Mouse (Mus musculus): Measurements from ENCODE around the gene Zfp711. TPM values are rescaled to one million over a fixed set of nuclear protein-coding genes. Genes with fewer than 3 reads are reported as not detected.

Zfp711 gene
- total RNA-seq (2012; rRNA removed) (not detected in 2 replicates), polyA plus RNA-seq (2012; ENCODE audit: insufficient read depth in 1 of 2, insufficient read length in 2 of 2, low read depth in 1 of 2, low replicate concordance in 2 of 2, missing spikeins in 1 of 2) (not detected)

GRCm38 (mm10) chrX:112600511-112601305 is at the start of gene Zfp711:
TSS of gene Zfp711 (plus strand) at chrX:112600526.
- H3K79me2 ChIP-seq (ENCODE audit: control insufficient read depth, insufficient read depth, low read length, poor library complexity), result no peaks in the 10 kb centered on the region
- no peaks in the 10 kb centered on the region for H3K9me3 ChIP-seq (replicated peaks; ENCODE audit: insufficient read depth, low read length)
- no peak within 1 kb of the TSS for H3K9ac ChIP-seq (ENCODE audit: control insufficient read depth, low read depth, low read length, poor library complexity, severe bottlenecking)
- no peak for DNase-seq (ENCODE audit: low read depth, low spot score)
- no peaks in the 10 kb centered on the region for H3K4me1 ChIP-seq (ENCODE audit: control insufficient read depth in 1 of 2, insufficient read depth in 2 of 2, low read length in 2 of 2)
- H3K27me3 ChIP-seq (ENCODE audit: control insufficient read depth in 1 of 2, insufficient read depth in 2 of 2, low read length in 2 of 2), result no peaks in the 10 kb centered on the region
- H3K36me3 ChIP-seq (ENCODE audit: control insufficient read depth in 1 of 2, insufficient read depth in 2 of 2, low read length in 2 of 2), result no peaks in the 10 kb centered on the region
- no peak within 1 kb of the TSS for H3K27ac ChIP-seq (ENCODE audit: control insufficient read depth, low read depth, low read length)
- H3K4me3 ChIP-seq (ENCODE audit: control insufficient read depth in 1 of 2, insufficient read depth in 1 of 2, low read depth in 2 of 2, low read length in 2 of 2), result no peak within 1 kb of the TSS
- TF ChIP-seq MEF2A (IDR thresholded peaks at IDR 0.05; ENCODE audit: extremely low read depth, insufficient replicate concordance, low read depth, low read length, poor library complexity, severe bottlenecking) (no peak), ZKSCAN1 (IDR thresholded peaks at IDR 0.05; ENCODE audit: low read depth, low read length) (no peak), E2F4 (IDR thresholded peaks at IDR 0.05; ENCODE audit: borderline replicate concordance, low read depth, low read length) (no peak), JUND (IDR thresholded peaks at IDR 0.05; ENCODE audit: low read depth, low read length) (no peak), TCF12 (IDR thresholded peaks at IDR 0.05; ENCODE audit: low read depth, low read length) (no peak), CTCF (IDR thresholded peaks at IDR 0.05 in 2 of 3, conservative IDR thresholded peaks at IDR 0.05 in 1 of 3; ENCODE audit: control insufficient read depth in 1 of 3, insufficient read depth in 1 of 3, low read depth in 2 of 3, low read length in 3 of 3, poor library complexity in 1 of 3, severe bottlenecking in 1 of 3) (no peak), USF1 (IDR thresholded peaks at IDR 0.05; ENCODE audit: low read depth, low read length) (no peak), MXI1 (IDR thresholded peaks at IDR 0.05; ENCODE audit: low read depth, low read length) (no peak), HCFC1 (IDR thresholded peaks at IDR 0.05; ENCODE audit: low read depth, low read length) (no peak), MAZ (IDR thresholded peaks at IDR 0.05; ENCODE audit: low read depth, low read length) (no peak)

DNA sequence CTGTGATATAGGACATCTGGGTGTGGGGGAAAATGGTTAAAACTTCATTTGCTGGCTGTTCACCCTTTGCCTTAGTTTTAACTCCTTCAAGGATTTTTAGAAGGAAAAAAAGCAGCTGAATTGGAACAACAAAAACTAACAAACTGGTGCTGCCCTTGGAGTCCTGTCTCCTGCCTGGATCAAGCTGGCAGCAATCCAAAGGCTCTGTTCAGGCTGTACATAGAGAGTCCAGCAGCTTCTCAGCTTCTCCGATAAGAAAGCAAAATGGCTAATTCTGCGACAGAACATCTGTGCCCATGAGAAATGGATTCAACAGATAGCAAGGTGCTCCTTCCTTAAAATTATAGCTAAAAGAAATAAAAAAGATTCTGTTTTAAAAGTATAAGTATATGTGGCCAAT is 32.6 kb upstream of the Zfp711 start:
- no peaks in the 10 kb centered on the region for H3K79me2 ChIP-seq (ENCODE audit: control insufficient read depth, insufficient read depth, low read length, poor library complexity)
- no peak for DNase-seq (ENCODE audit: low read depth, low spot score)
- H3K36me3 ChIP-seq (ENCODE audit: control insufficient read depth in 1 of 2, insufficient read depth in 2 of 2, low read length in 2 of 2), result no peaks in the 10 kb centered on the region
- TF ChIP-seq CHD2 (IDR thresholded peaks at IDR 0.05; ENCODE audit: low read length) (no peak), ZMIZ1 (IDR thresholded peaks at IDR 0.05; ENCODE audit: low read depth, low read length) (no peak), RCOR1 (IDR thresholded peaks at IDR 0.05; ENCODE audit: low read depth, low read length) (no peak), USF1 (IDR thresholded peaks at IDR 0.05; ENCODE audit: low read depth, low read length) (no peak), NELFE (IDR thresholded peaks at IDR 0.05; ENCODE audit: low read depth, low read length) (no peak), JUND (IDR thresholded peaks at IDR 0.05; ENCODE audit: low read depth, low read length) (no peak), EP300 (IDR thresholded peaks at IDR 0.05; ENCODE audit: low read depth in 1 of 2, low read length in 2 of 2) (no peak), USF2 (IDR thresholded peaks at IDR 0.05; ENCODE audit: borderline replicate concordance in 1 of 2, insufficient read depth in 1 of 2, low read depth in 1 of 2, low read length in 2 of 2) (no peak), MEF2A (IDR thresholded peaks at IDR 0.05; ENCODE audit: extremely low read depth, insufficient replicate concordance, low read depth, low read length, poor library complexity, severe bottlenecking) (no peak), ETS1 (IDR thresholded peaks at IDR 0.05; ENCODE audit: low read depth, low read length) (no peak), TCF12 (IDR thresholded peaks at IDR 0.05; ENCODE audit: low read depth, low read length) (no peak), BHLHE40 (IDR thresholded peaks at IDR 0.05; ENCODE audit: borderline replicate concordance, low read depth, low read length) (no peak), MAFK (IDR thresholded peaks at IDR 0.05; ENCODE audit: borderline replicate concordance, low read depth, low read length) (no peak)
- H3K4me1 ChIP-seq (ENCODE audit: control insufficient read depth in 1 of 2, insufficient read depth in 2 of 2, low read length in 2 of 2), result no peaks in the 10 kb centered on the region
- H3K9me3 ChIP-seq (replicated peaks; ENCODE audit: insufficient read depth, low read length), result no peaks in the 10 kb centered on the region
- no peaks in the 10 kb centered on the region for H3K27me3 ChIP-seq (ENCODE audit: control insufficient read depth in 1 of 2, insufficient read depth in 2 of 2, low read length in 2 of 2)
- H3K27ac ChIP-seq (ENCODE audit: control insufficient read depth, low read depth, low read length), result no peak overlapping the region
- no peak overlapping the region for H3K9ac ChIP-seq (ENCODE audit: control insufficient read depth, low read depth, low read length, poor library complexity, severe bottlenecking)
- no peak overlapping the region for H3K4me3 ChIP-seq (ENCODE audit: control insufficient read depth in 1 of 2, insufficient read depth in 1 of 2, low read depth in 2 of 2, low read length in 2 of 2)

Measured in MEL (cell line).